Mouse (Mus musculus): ENCODE measurements at regions not wholly inside any gene's neighbourhood (a gene's known extent, or its start where the extent isn't known, plus 50 kb on each side); places are given as distances from the start of the nearest gene placed in this dataset.
"Not testable (repeated sequence)": the region's sequence is repeated elsewhere in the genome, so short reads cannot be mapped to it uniquely, and the experiment has no call there.

DNA sequence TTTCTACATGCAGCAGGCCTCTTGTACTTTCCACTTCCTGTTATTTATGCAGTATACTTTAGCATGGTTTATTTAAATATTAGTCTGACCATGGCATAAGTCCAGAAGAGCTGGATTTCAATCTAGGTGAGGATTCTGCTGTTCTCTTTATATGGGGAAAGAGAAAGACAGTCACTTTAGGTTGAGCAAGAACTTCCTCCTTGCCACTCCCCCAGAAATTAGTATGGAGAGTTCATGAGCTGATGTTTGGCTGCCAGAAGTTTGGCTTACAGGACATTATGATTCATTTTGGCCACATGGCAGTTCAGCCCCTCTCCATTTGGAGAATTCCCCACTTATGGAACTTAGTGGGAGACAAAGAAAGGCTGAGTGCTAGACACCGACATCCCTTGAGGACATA lies 130.8 kb downstream of the Arrdc3 start:
- DNase-seq, result no peak

DNA sequence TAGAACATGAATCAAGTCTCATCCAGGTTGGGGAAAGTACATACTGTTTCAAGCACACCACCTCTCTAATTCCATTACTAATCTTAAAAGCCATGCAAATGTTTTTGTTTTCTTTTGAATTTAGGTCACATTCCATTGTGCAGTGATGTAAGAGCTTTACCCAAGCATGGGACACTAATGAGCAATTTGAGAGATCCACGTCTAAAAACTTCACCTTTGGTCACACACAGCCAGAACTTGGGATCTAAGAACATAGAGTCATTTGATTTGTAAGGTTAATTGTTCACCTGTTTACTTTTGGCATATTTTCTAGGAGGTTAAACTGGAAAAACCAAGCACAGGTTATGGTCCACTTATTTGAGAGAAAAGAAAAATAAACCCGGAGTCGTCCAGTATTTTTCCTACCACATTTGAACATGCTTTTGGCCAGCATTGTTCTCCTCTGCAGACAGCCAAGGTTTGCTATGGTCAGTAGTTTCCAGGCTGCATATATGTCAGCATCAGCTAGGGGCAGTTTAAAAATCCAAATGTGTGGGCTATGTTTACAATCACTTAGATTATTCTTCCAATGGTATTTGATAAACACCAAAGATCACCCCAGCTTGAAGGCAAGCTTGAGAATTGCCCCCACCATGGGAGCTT lies 137.0 kb downstream of the Arrdc3 start:
- no peak for DNase-seq

DNA sequence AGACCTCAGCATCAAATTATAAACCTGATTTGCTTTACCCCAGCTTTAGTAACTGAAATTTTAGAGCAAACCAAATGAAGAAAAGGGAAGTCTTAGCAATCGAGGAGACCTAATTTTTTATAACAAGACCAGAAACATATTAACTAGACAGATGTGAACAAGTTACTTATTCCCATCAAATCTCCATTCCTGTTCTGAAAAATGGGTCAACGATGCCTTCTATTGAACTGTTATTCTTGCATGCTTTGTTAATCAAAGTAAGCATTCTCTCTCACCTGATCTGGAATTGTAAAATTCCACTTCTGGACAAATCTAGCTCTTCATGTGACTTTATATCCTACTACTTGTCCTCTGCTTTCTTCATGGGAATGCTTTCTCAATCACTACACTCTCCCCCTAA lies 137.6 kb downstream of the Arrdc3 start:
- no peak for DNase-seq

DNA sequence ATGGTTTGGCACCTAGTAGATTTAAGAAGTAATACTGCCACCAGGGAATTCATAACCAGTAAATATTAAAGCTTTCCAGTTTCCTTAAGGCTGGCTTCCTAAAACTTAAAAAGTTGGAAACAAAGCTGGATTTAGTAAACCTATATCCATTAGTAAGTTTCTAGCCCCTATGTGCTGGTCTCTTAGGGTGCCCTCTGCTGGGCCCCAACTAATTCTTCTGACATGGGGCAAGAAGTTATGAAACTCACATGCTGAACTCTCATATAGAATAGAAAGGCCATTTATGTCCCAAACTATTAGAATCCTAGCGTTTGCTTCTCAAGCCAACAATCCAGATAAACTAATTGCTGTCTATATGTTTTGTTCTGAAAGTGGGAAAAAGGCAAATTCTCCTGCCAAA lies 139.2 kb downstream of the Arrdc3 start:
- no peak for DNase-seq

DNA sequence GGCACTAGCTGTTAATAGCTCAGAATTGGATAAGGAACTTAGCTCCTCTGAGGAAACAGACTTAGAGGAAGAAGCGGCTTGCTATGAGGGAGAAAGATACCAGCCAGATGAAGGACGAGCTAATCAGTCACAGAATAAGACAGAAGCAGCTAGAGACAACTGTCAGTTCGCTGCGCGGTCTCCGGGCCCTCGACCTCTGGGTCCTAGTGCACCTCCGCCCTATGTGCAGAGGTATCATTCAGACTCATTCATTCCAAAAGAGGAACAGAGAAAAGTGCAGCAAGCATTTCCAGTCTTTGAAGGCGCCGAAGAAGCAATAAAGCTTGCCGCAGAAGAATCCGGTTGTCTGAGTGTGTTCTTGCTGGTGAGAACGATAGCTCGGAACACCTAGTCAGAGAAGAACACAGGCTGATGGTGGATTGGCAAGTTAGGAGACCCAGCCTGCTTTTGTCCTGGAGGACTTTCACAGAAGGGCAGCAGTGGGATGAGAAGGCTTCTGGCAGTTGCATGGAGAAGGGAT lies 142.1 kb downstream of the Arrdc3 start:
- DNase-seq, result not testable (repeated sequence)

DNA sequence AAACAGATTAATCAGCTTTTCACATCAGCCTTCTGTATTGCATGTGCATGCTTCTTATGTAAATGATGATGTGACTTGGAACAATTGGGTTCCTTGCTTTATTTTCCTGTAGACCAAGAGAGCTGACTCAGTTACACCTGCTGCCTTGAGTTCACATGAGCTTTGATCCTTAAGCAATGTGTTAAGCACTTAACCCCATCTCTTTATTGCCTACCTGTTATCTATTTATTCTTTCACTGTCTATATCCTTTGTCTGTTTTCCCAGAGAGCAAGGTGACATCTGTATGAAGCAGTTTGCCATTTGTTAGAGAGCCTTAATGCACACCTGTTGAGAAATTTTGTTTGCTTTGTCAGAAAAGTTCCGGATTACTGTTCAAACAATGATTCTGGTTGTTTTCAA lies 154.1 kb downstream of the Arrdc3 start:
- no peak for DNase-seq

DNA sequence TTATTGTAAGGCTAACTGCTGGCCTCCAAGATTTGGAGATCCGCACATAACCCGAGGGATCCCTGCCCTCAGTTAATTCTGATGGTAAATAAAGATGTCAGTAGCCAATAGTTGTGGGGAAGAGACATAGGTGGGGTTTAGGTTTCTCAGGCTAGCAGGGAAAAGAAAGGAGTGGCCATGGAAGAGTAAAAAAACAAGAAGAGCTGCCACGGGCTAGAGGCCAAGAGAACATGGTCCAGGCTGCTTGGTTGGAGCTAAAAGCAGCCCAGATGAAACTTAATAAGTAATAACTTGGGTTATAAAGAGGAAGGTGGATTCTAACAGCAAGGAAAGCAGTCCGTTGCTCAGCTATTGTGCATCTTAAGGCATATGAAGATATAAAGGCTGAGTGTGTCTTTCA lies 155.6 kb downstream of the Arrdc3 start:
- DNase-seq, result no peak

DNA sequence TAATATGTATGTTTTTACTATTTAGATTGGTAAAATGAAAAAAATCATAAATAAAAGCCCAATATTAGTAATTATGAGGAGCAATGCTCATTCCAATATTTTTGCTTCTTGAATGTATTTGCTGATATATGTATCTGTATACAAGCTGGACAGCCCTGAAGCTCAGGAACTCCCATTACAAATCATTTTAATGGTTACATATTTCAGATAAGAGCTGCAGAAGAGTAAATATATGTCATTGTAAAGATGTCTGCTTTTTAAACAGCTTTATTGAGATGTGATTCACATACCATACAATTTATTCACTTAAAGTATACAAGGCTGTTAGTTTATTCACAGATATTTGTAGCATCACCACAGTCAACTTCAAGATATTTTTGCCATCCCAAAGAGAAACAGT lies 157.3 kb downstream of the Arrdc3 start:
- no peak for DNase-seq

DNA sequence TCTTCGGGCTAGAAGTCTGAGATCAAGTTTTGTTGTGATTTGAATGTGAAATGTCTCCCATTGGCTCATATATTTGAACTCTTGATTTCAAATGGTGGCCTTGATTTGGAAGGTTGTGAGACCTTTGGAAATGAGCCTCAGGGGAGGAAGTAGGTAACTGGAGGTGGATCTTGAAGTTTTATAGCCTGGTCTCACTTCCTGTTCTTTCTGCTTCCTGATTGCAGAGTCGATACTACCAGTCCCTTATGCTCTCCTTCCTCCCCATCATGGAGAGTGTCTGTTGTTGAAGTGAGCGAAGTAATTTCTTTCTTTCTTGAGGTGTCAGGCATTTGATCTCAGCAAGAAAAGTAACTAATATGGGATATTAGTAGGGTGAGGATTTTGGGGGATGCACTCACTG lies 158.5 kb downstream of the Arrdc3 start:
- no peak for DNase-seq

All from right cerebral cortex, adult 18-20 months (tissue).